Mouse (Mus musculus) forebrain, postnatal 0 days (tissue): ENCODE measurements at regions not wholly inside any gene's neighbourhood (a gene's known extent, or its start where the extent isn't known, plus 50 kb on each side); places are given as distances from the start of the nearest gene placed in this dataset.

Experiments
- ATAC-seq: fragments of 200-750 bp; cut with Nextera tagmentation; 2 replicates; pipeline ENCODE4 v1.8.0; 2017; ENCODE audit warnings: mild to moderate bottlenecking, moderate library complexity
- DNase-seq: peaks from one replicate; pipeline ENCODE4 v3.0.0-alpha.2; 2015
- H3K27ac ChIP-seq: fragments of 300-500 bp; sonication (generic); 2 replicates; pipeline ENCODE4 v1.5.1; 2014; ENCODE audit warnings: low read depth, mild to moderate bottlenecking, antibody characterized with exemption, low read length, moderate library complexity, mixed read lengths
- H3K27me3 ChIP-seq: fragments of 300-500 bp; sonication (generic); 2 replicates; pipeline ENCODE4 v1.6.1; 2014; ENCODE audit warnings: mild to moderate bottlenecking, low read length, mixed read lengths; ENCODE audit not compliant: insufficient read depth
- H3K36me3 ChIP-seq: fragments of 300-500 bp; sonication (generic); 2 replicates; pipeline ENCODE4 v1.6.1; 2014; ENCODE audit warnings: mild to moderate bottlenecking, moderate library complexity; ENCODE audit not compliant: insufficient read depth
- H3K4me1 ChIP-seq: fragments of 300-500 bp; sonication (generic); 2 replicates; pipeline ENCODE4 v1.6.1; 2014; ENCODE audit warnings: antibody characterized with exemption; ENCODE audit not compliant: insufficient read depth
- H3K4me2 ChIP-seq: fragments of 300-500 bp; sonication (generic); 2 replicates; pipeline ENCODE4 v1.6.1; 2014; ENCODE audit warnings: low read depth, mild to moderate bottlenecking, moderate library complexity
- H3K4me3 ChIP-seq: fragments of 300-500 bp; sonication (generic); 2 replicates; pipeline ENCODE4 v1.5.1; 2014; ENCODE audit warnings: low read depth, low read length, mixed read lengths
- H3K9ac ChIP-seq: fragments of 300-500 bp; sonication (generic); 2 replicates; pipeline ENCODE4 v1.6.1; 2014; ENCODE audit warnings: mild to moderate bottlenecking
- H3K9me3 ChIP-seq: fragments of 300-500 bp; sonication (generic); 2 replicates; pipeline ENCODE4 v1.6.1; 2016; ENCODE audit warnings: low read length
- CTCF ChIP-seq: sonication (generic); IDR thresholded peaks from 2 replicates; pipeline ENCODE4 v1.5.1; 2016; ENCODE audit warnings: antibody characterized with exemption, control low read depth, low read depth
- WGBS: fragments of 180-500 bp; shearing (Covaris S2); extraction: QIAGEN DNeasy Blood & Tissue Kit; methylation state at CpG from one replicate; pipeline ENCODE4 v1.1.7; 2014; 5-methylcytosine and 5-hydroxymethylcytosine counted together

- no peak overlapping the region for H3K27ac ChIP-seq
- H3K9me3 ChIP-seq: no peaks in the 10 kb centered on the region
- ATAC-seq: no peak
- no peak for DNase-seq
- 87% methylated on average over 2 of the region's 2 CpGs for WGBS
- no peaks in the 10 kb centered on the region for H3K4me1 ChIP-seq
- TF ChIP-seq CTCF: no peak
- H3K4me3 ChIP-seq: no peak overlapping the region
- H3K9ac ChIP-seq: no peak overlapping the region
- H3K36me3 ChIP-seq: no peaks in the 10 kb centered on the region
- no peak overlapping the region for H3K4me2 ChIP-seq
- no peaks in the 10 kb centered on the region for H3K27me3 ChIP-seq
Observed at GRCm38 (mm10) chr1:13879126-13879525, 2214.0 kb downstream of the 4930444P10Rik start.

- ATAC-seq: no peak
Observed at GRCm38 (mm10) chr1:13873925-13874324, 2219.2 kb downstream of the 4930444P10Rik start.

GRCm38 (mm10) chr1:13872536-13872935, 2220.6 kb downstream of the 4930444P10Rik start:
- H3K9ac ChIP-seq: no peak overlapping the region
- H3K4me1 ChIP-seq: no peaks in the 10 kb centered on the region
- no peaks in the 10 kb centered on the region for H3K9me3 ChIP-seq
- H3K4me2 ChIP-seq: no peak overlapping the region
- H3K4me3 ChIP-seq: no peak overlapping the region
- H3K27me3 ChIP-seq: no peaks in the 10 kb centered on the region
- ATAC-seq (no peak), DNase-seq (no peak)
- no peak overlapping the region for H3K27ac ChIP-seq
- no peak for TF ChIP-seq CTCF
- H3K36me3 ChIP-seq: no peaks in the 10 kb centered on the region

More at GRCm38 (mm10) chr1:13873925-13874324, 2219.2 kb downstream of the 4930444P10Rik start:
- Histone ChIP-seq H3K36me3 (no peaks in the 10 kb centered on the region), H3K27ac (no peak overlapping the region), H3K9ac (no peak overlapping the region), H3K27me3 (no peaks in the 10 kb centered on the region), H3K4me2 (no peak overlapping the region), H3K9me3 (no peaks in the 10 kb centered on the region), H3K4me1 (no peaks in the 10 kb centered on the region), H3K4me3 (no peak overlapping the region)
- DNase-seq: no peak
- no peak for TF ChIP-seq CTCF

GRCm38 (mm10) chr1:13870631-13871286, 2222.4 kb downstream of the 4930444P10Rik start:
- WGBS: 59% methylated on average over 3 of the region's 3 CpGs
- DNase-seq (peak; percentile 17), ATAC-seq (peak; percentile 79)
- no peaks in the 10 kb centered on the region for H3K36me3 ChIP-seq
- H3K4me2 ChIP-seq: no peak overlapping the region
- no peak for TF ChIP-seq CTCF
- no peak overlapping the region for H3K4me3 ChIP-seq
- H3K9ac ChIP-seq: no peak overlapping the region
- no peaks in the 10 kb centered on the region for H3K27me3 ChIP-seq
- no peaks in the 10 kb centered on the region for H3K9me3 ChIP-seq
- H3K4me1 ChIP-seq: no peaks in the 10 kb centered on the region
- H3K27ac ChIP-seq: no peak overlapping the region

GRCm38 (mm10) chr1:13865713-13866112, 2227.4 kb downstream of the 4930444P10Rik start:
- Histone ChIP-seq H3K27me3 (no peaks in the 10 kb centered on the region), H3K4me1 (no peaks in the 10 kb centered on the region), H3K4me2 (no peak overlapping the region), H3K9me3 (no peaks in the 10 kb centered on the region), H3K4me3 (no peak overlapping the region), H3K9ac (no peak overlapping the region), H3K36me3 (no peaks in the 10 kb centered on the region), H3K27ac (no peak overlapping the region)
- ATAC-seq: no peak
- no peak for TF ChIP-seq CTCF
- no peak for DNase-seq

GRCm38 (mm10) chr1:13863712-13864111, 2229.4 kb downstream of the 4930444P10Rik start:
- WGBS: 21% methylated on average over 1 of the region's 1 CpGs
- DNase-seq: no peak
- no peak for ATAC-seq
- no peak overlapping the region for H3K27ac ChIP-seq
- no peak overlapping the region for H3K4me2 ChIP-seq
- H3K4me3 ChIP-seq: no peak overlapping the region
- no peaks in the 10 kb centered on the region for H3K4me1 ChIP-seq
- no peaks in the 10 kb centered on the region for H3K27me3 ChIP-seq
- no peak overlapping the region for H3K9ac ChIP-seq
- no peaks in the 10 kb centered on the region for H3K36me3 ChIP-seq
- no peak for TF ChIP-seq CTCF
- H3K9me3 ChIP-seq: no peaks in the 10 kb centered on the region

GRCm38 (mm10) chr1:13861070-13861511, 2232.0 kb downstream of the 4930444P10Rik start:
- no peak for DNase-seq
- Histone ChIP-seq H3K27me3 (no peaks in the 10 kb centered on the region), H3K4me3 (no peak overlapping the region), H3K4me1 (no peaks in the 10 kb centered on the region), H3K9ac (no peak overlapping the region), H3K36me3 (no peaks in the 10 kb centered on the region), H3K4me2 (no peak overlapping the region), H3K27ac (no peak overlapping the region), H3K9me3 (no peaks in the 10 kb centered on the region)
- ATAC-seq: peak; percentile 34; the same call in 1 of the 2 replicates
- 10% methylated on average over 5 of the region's 5 CpGs for WGBS
- no peak for TF ChIP-seq CTCF
